Mouse (Mus musculus) intestine, postnatal 0 days (tissue): Measurements from ENCODE around the gene Mrpl24. TPM values are rescaled to one million over a fixed set of nuclear protein-coding genes. Genes with fewer than 3 reads are reported as not detected.
A peak's percentile ranks its signal among the peaks of the same experiment; 100 is the strongest.
"Not testable (repeated sequence)": the region's sequence is repeated elsewhere in the genome, so short reads cannot be mapped to it uniquely, and the experiment has no call there.

ENCODE experiments used
- ATAC-seq: fragments of 200-750 bp; cut with Nextera tagmentation; 2 replicates; pipeline ENCODE4 v1.8.0; 2017; ENCODE audit warnings: mild to moderate bottlenecking, moderate TSS enrichment, moderate library complexity
- H3K27ac ChIP-seq: fragments of 300-500 bp; sonication (generic); 2 replicates; pipeline ENCODE4 v1.5.1; 2014; ENCODE audit warnings: mild to moderate bottlenecking, low read depth, low read length, moderate library complexity
- H3K27me3 ChIP-seq: fragments of 300-500 bp; sonication (generic); replicated peaks from 2 replicates; pipeline ENCODE4 v1.6.1; 2014; ENCODE audit warnings: low read length, mixed read lengths; ENCODE audit not compliant: control insufficient read depth, insufficient read depth
- H3K36me3 ChIP-seq: fragments of 300-500 bp; sonication (generic); 2 replicates; pipeline ENCODE4 v1.6.1; 2014; ENCODE audit warnings: mild to moderate bottlenecking, moderate library complexity; ENCODE audit not compliant: control insufficient read depth, insufficient read depth
- H3K4me1 ChIP-seq: fragments of 300-500 bp; sonication (generic); replicated peaks from 2 replicates; pipeline ENCODE4 v1.6.1; 2014; ENCODE audit warnings: antibody characterized with exemption, low read length, mixed read lengths; ENCODE audit not compliant: control insufficient read depth, insufficient read depth
- H3K4me2 ChIP-seq: fragments of 300-500 bp; sonication (generic); replicated peaks from 2 replicates; pipeline ENCODE4 v1.6.1; 2014; ENCODE audit warnings: low read depth, mild to moderate bottlenecking, moderate library complexity
- H3K4me3 ChIP-seq: fragments of 300-500 bp; sonication (generic); 2 replicates; pipeline ENCODE4 v1.5.1; 2014; ENCODE audit warnings: low read depth, low read length
- H3K9ac ChIP-seq: fragments of 300-500 bp; sonication (generic); 2 replicates; pipeline ENCODE4 v1.6.1; 2014; ENCODE audit warnings: mild to moderate bottlenecking, low read depth, low read length
- H3K9me3 ChIP-seq: fragments of 300-500 bp; sonication (generic); 2 replicates; pipeline ENCODE4 v1.6.1; 2016; ENCODE audit warnings: mixed run types; ENCODE audit not compliant: control insufficient read depth
- CTCF ChIP-seq: sonication (generic); IDR thresholded peaks from 2 replicates; pipeline ENCODE4 v1.5.1; 2016; ENCODE audit warnings: low read depth, mild to moderate bottlenecking, control low read depth, antibody characterized with exemption, moderate library complexity
- WGBS: fragments of 180-500 bp; shearing (Covaris S2); extraction: QIAGEN DNeasy Blood & Tissue Kit; methylation state at CpG from one replicate; pipeline ENCODE4 v1.1.7; 2014; 5-methylcytosine and 5-hydroxymethylcytosine counted together
- polyA plus RNA-seq: library from polyadenylated mRNA; unstranded; fragments of >200 nt; fragmentation: Nextera tagmentation; extraction: Ambion mirVana; gene quantifications from 2 replicates; pipeline ENCODE4 v1.2.1, GENCODE M21; 2015

Mrpl24 gene
- polyA plus RNA-seq, 1 experiment from 2014 or later = 74.9 TPM

DNA sequence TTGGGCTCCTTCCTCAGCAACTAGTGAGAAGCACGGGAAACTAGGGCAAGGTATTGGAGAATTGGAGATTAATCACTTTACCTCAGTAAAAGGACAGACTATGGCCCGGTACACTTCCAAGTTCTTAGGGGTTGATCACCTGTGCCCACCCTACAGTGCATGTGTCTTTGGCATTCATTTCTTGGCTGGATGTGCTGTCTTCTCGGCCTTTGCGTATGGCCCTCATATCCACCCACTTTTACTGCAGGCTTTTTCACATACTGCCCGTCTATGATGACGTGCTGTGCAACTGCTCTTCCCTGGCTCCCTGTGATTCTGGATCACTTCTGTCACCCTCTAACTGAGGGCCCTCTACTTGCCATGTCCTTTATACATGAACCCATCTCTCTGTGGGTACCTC is 32.9 kb upstream of the Mrpl24 start:
- peak overlapping the region; percentile 55; the same call in 1 of the 2 replicates for H3K4me2 ChIP-seq
- no peaks in the 10 kb centered on the region for H3K27me3 ChIP-seq
- H3K27ac ChIP-seq = no peak overlapping the region
- 0 out of 2 replicates have a peak, but pooled peaks cover 4% of the 10 kb centered on the region for H3K4me1 ChIP-seq
- ATAC-seq = no peak
- WGBS = 88% methylated on average over 6 of the region's 6 CpGs
- H3K9me3 ChIP-seq = no peaks in the 10 kb centered on the region
- H3K9ac ChIP-seq = no peak overlapping the region
- TF ChIP-seq CTCF = no peak
- H3K4me3 ChIP-seq = no peak overlapping the region
- no peaks in the 10 kb centered on the region for H3K36me3 ChIP-seq

DNA sequence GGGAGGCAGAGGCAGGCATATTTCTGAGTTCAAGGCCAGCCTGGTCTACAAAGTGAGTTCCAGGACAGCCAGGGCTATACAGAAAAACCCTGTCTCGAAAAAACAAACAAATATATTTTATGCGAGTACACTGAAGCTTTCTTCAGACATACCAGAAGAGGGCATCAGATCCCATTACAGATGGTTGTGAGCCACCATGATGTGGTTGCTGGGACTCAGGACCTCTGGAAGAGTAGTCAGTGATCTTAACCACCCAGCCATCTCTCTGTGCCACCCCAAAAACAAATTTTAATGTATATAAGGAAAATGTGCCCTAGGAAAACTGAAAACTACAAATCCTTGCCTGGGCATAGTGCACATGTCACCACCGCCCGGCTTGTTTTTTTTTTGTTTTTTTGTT is 31.9 kb upstream of the Mrpl24 start:
- ATAC-seq, H3K4me1 ChIP-seq, H3K27ac ChIP-seq, H3K27me3 ChIP-seq, H3K9ac ChIP-seq, H3K36me3 ChIP-seq, H3K9me3 ChIP-seq, H3K4me3 ChIP-seq, H3K4me2 ChIP-seq: not testable (repeated sequence)
- WGBS = 89% methylated on average over 4 of the region's 4 CpGs
- peak; percentile 41 for TF ChIP-seq CTCF

DNA sequence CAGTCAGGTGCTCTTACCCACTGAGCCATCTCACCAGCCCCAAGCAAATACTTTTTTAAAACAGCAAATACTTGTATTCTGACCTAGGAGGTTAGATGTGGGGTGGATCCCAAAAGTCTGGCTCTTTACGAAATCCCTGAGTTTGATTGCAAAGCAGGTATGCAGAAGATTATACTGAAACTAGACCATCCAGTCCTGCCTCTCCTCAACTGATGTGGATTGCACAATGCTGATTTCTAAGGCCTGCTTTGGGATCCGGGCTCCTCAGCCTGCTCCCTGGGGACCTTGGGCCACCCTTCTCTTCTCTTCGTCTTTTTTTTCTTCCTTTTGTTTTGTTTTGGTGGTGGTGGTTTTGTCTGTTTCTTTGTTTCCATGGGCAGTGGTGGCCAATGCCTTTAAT is 27.8 kb upstream of the Mrpl24 start:
- no peaks in the 10 kb centered on the region for H3K36me3 ChIP-seq
- no peak overlapping the region for H3K4me2 ChIP-seq
- no peak overlapping the region for H3K4me3 ChIP-seq
- ATAC-seq = no peak
- no peaks in the 10 kb centered on the region for H3K27me3 ChIP-seq
- H3K9me3 ChIP-seq = no peaks in the 10 kb centered on the region
- no peak overlapping the region for H3K27ac ChIP-seq
- no peak for TF ChIP-seq CTCF
- H3K9ac ChIP-seq = no peak overlapping the region
- 62% methylated on average over 3 of the region's 3 CpGs for WGBS
- no peaks in the 10 kb centered on the region for H3K4me1 ChIP-seq

DNA sequence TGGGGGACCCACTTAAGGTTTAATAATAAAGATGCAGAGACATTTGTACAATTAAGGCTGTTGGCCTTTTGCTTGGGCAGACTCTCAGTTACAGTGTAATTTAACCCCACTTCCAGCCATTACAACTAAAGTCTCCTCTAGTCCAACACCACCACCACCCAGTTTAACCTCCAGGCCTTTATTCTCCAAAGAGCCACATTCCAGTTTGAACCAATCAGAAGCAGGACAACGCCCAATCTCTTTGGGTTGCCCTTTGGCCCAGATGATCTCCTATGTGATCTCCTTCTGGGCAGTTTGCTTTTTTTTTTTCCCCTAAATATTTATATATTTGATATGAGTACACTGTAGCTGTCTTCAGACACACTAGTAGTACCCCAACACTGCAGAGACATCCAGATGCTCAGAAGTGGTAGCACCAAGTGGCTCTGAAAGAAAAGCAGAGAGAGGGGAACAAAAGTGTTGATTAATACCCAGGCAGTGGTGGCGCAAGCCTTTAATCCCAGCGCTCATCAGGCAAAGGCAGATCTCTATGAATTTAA is 25.9 kb upstream of the Mrpl24 start:
- no peaks in the 10 kb centered on the region for H3K4me1 ChIP-seq
- no peaks in the 10 kb centered on the region for H3K36me3 ChIP-seq
- no peak for TF ChIP-seq CTCF
- WGBS = 74% methylated on average over 3 of the region's 3 CpGs
- H3K9me3 ChIP-seq = no peaks in the 10 kb centered on the region
- H3K27ac ChIP-seq = no peak overlapping the region
- ATAC-seq = no peak
- H3K4me2 ChIP-seq = no peak overlapping the region
- H3K27me3 ChIP-seq = no peaks in the 10 kb centered on the region
- H3K9ac ChIP-seq = no peak overlapping the region
- H3K4me3 ChIP-seq = no peak overlapping the region

DNA sequence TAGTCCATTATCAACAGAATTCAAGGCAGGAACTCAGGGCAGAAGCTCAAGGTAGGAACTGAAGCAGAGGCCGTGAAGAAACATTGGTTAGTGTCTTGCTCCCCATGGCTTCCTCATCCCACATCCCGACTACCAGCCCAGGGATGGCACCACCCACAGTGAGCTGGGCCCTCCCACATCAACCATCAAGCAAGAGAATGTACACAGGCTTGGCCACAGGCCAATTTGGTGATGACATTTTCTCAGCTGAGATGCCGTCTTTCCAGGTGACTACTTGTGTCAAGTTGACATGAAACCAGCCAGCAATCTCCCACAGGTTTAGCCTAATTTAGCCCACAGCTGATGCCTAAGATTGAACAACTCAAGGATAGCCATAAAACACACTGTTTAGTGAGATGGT is 20.0 kb upstream of the Mrpl24 start:
- H3K9me3 ChIP-seq = no peaks in the 10 kb centered on the region
- 61% methylated on average over 3 of the region's 3 CpGs for WGBS
- TF ChIP-seq CTCF = no peak

DNA sequence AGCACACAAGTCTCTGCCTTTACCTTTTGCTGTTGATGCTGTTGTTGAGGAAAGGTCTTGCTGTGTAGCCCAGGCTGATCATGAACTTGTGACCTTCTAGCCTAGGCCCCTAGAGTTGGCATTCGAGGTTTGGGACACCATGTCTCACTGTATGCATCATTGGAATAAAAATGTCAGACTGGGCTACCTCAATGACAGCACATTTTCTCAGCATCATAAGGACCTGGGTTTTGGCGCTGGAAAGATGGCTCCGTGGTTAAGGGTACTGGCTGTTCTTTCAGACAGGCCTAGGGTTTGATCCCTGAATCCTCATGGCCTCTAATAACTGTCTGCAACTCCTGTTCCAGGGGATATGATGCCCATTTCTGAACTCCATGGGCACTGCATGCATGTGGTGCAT is 19.5 kb upstream of the Mrpl24 start:
- no peaks in the 10 kb centered on the region for H3K36me3 ChIP-seq
- H3K4me1 ChIP-seq = no peaks in the 10 kb centered on the region
- no peak for TF ChIP-seq CTCF
- H3K27ac ChIP-seq = no peak overlapping the region
- no peak overlapping the region for H3K4me3 ChIP-seq
- H3K9ac ChIP-seq = no peak overlapping the region
- no peak for ATAC-seq
- WGBS = 83% methylated on average over 3 of the region's 3 CpGs
- H3K27me3 ChIP-seq = no peaks in the 10 kb centered on the region
- H3K9me3 ChIP-seq = no peaks in the 10 kb centered on the region
- no peak overlapping the region for H3K4me2 ChIP-seq

More for the DNA sequence above, 20.0 kb upstream of the Mrpl24 start:
- no peak for ATAC-seq
- no peak overlapping the region for H3K9ac ChIP-seq
- H3K4me3 ChIP-seq = no peak overlapping the region
- no peak overlapping the region for H3K27ac ChIP-seq
- no peak overlapping the region for H3K4me2 ChIP-seq
- no peaks in the 10 kb centered on the region for H3K36me3 ChIP-seq
- no peaks in the 10 kb centered on the region for H3K4me1 ChIP-seq
- H3K27me3 ChIP-seq = no peaks in the 10 kb centered on the region
